Mouse (Mus musculus) E14TG2a.4 (cell line): Measurements from ENCODE around the gene Sumf2.
A peak's percentile ranks its signal among the peaks of the same experiment; 100 is the strongest.

ENCODE experiments used
- H3K27me3 ChIP-seq: 2 replicates; pipeline ENCODE4 v1.6.1; 2014; ENCODE audit warnings: low read length, control low read depth; ENCODE audit not compliant: insufficient read depth
- H3K36me3 ChIP-seq: 2 replicates; pipeline ENCODE4 v1.6.1; 2014; ENCODE audit warnings: low read length, control low read depth; ENCODE audit not compliant: insufficient read depth
- H3K4me1 ChIP-seq: replicated peaks from 2 replicates; pipeline ENCODE4 v1.6.1; 2014; ENCODE audit warnings: low read depth, low read length, control low read depth
- H3K4me3 ChIP-seq: replicated peaks from 2 replicates; pipeline ENCODE4 v1.5.1; 2014; ENCODE audit warnings: mild to moderate bottlenecking, low read length
- H3K9me3 ChIP-seq: 2 replicates; pipeline ENCODE4 v1.6.1; 2014; ENCODE audit warnings: low read length, control low read depth
- CTCF ChIP-seq: conservative IDR thresholded peaks from 2 replicates; pipeline ENCODE4 v1.5.1; 2014; ENCODE audit warnings: low read length
- NANOG ChIP-seq: IDR thresholded peaks from 2 replicates; pipeline ENCODE4 v1.6.1; 2014; ENCODE audit warnings: borderline replicate concordance, low read length, mixed read lengths
- POU5F1 ChIP-seq: IDR thresholded peaks from 2 replicates; pipeline ENCODE4 v1.6.1; 2014; ENCODE audit warnings: low read length, borderline replicate concordance

Sumf2 gene

DNA sequence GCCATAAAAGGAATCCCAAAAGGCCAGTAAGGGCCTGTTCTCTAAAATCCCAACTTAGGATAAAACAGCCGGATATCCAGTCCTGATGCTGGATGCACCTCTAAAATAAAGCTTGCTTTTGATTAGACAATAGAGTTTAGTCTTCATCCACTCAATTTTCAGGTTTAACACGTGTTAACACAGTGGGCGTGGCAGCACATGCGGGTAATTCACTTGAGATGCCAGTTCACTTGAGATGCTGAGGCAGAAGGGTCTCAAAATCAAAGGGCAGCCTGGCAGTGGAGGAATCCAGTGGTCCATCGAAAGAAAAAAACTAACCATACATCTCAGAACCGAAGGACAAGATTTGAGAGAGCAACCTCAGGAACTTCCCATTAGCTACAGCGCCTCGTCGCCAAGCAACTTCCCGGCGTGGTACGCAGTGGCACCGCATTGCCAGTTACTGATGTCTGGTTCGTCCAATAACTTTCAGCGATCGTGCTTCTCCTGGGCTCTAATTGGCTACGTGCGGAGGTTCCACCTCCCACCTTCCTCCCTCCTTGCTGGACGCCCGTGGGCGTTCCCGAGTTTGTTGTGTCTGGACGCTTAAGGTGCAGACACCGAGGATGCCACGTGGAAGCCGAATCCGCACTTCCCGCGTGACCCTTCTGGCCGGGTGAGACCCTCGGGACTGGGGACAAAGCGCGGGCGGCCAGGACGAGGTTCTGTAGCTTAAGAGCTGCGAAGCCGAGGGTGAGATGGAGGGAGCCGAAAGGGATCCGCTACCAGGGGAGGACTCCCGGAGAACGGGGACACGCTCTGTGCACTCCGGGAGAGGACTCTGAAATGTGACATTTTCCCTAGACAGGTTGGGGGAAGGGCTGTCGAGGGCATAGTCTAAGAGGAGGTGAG is 48.7 kb downstream of the Sumf2 start, which contains the start of gene Zbed5:
Zbed5 (plus strand) TSS at position 526 of the 891 bp plus-strand sequence.
- H3K4me3 ChIP-seq: peak within 1 kb of the TSS; percentile 93
- TF ChIP-seq CTCF (no peak), NANOG (no peak), POU5F1 (no peak)
- peaks cover 9% of the 10 kb centered on the region for H3K36me3 ChIP-seq
- H3K4me1 ChIP-seq: peaks cover 28% of the 10 kb centered on the region
- H3K27me3 ChIP-seq: no peaks in the 10 kb centered on the region
- H3K9me3 ChIP-seq: no peaks in the 10 kb centered on the region

DNA sequence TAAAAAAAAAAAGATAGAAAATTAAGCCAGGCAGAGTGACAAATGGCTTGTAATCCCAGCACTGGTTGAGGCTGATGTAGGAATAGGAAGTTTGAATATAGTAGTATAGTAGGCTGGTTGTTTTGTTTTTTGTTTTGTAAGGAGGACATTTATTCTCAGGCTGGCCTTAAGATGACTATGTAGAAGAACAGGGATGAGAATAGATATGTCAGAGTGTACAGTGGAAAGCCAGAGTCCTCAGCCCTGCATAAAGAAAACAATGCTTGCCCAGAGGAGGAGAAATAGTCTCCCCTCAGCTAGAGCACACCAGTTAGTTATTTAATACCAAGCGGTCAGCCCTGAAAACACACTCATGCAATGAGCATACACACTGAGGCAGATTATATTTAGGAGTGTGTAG is 51.7 kb downstream of the Sumf2 start, which contains the start of gene Phkg1:
Phkg1 (minus strand) TSS at position 101 of the 400 bp plus-strand sequence.
- no peaks in the 10 kb centered on the region for H3K9me3 ChIP-seq
- no peaks in the 10 kb centered on the region for H3K27me3 ChIP-seq
- H3K36me3 ChIP-seq: peaks cover 34% of the 10 kb centered on the region
- TF ChIP-seq NANOG (no peak), POU5F1 (no peak), CTCF (no peak)
- peaks cover 25% of the 10 kb centered on the region for H3K4me1 ChIP-seq
- H3K4me3 ChIP-seq: no peak within 1 kb of the TSS

- H3K4me3 ChIP-seq: peak overlapping the region; percentile 91
- H3K36me3 ChIP-seq: peaks cover 13% of the 10 kb centered on the region
- H3K4me1 ChIP-seq: peaks cover 49% of the 10 kb centered on the region
- H3K27me3 ChIP-seq: no peaks in the 10 kb centered on the region
- no peaks in the 10 kb centered on the region for H3K9me3 ChIP-seq
- TF ChIP-seq NANOG (no peak), POU5F1 (no peak), CTCF (no peak)
Measured at GRCm38 (mm10) chr5:129907775-129908174, 61.0 kb downstream of the Sumf2 start.

GRCm38 (mm10) chr5:129908242-129908965 is 61.6 kb downstream of the Sumf2 start, which contains the start of gene Nupr1l:
Gene Nupr1l (plus strand): TSS chr5:129908540.
- TF ChIP-seq NANOG (no peak), CTCF (no peak), POU5F1 (no peak)
- H3K4me3 ChIP-seq: peak within 1 kb of the TSS; percentile 91
- H3K9me3 ChIP-seq: no peaks in the 10 kb centered on the region
- H3K36me3 ChIP-seq: peaks cover 7% of the 10 kb centered on the region
- peaks cover 53% of the 10 kb centered on the region for H3K4me1 ChIP-seq
- no peaks in the 10 kb centered on the region for H3K27me3 ChIP-seq

DNA sequence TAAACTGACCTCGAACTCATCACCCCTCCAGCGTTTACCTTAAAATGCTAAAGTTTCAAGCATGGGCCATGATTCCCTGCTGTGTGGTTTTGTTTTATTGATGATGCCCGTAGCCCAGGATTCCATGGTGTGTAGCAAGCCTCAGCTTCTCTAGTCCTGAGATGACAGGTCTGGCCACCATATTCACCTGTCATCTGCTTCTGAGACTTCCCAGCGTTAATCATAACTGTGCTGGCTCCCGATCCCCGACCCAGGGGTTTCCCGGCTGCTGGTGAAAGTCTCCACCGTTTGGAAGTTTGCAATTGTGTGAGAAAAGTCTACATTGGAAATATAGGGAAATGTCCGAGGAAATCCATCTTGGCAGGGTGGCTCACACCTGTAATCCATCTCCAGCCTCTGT is 62.4 kb downstream of the Sumf2 start:
- H3K27me3 ChIP-seq: no peaks in the 10 kb centered on the region
- H3K4me3 ChIP-seq: peak overlapping the region; percentile 91
- TF ChIP-seq CTCF (no peak), POU5F1 (no peak), NANOG (no peak)

GRCm38 (mm10) chr5:129909591-129909990 is 62.8 kb downstream of the Sumf2 start:
- Histone ChIP-seq H3K4me1 (peaks cover 60% of the 10 kb centered on the region), H3K9me3 (no peaks in the 10 kb centered on the region), H3K4me3 (peak overlapping the region; percentile 91), H3K36me3 (0 out of 2 replicates have a peak, but pooled peaks cover 3% of the 10 kb centered on the region), H3K27me3 (no peaks in the 10 kb centered on the region)
- no peak for TF ChIP-seq CTCF
- no peak for TF ChIP-seq POU5F1
- TF ChIP-seq NANOG: no peak

More for the DNA sequence above, 62.4 kb downstream of the Sumf2 start:
- H3K36me3 ChIP-seq: 0 out of 2 replicates have a peak, but pooled peaks cover 3% of the 10 kb centered on the region
- peaks cover 60% of the 10 kb centered on the region for H3K4me1 ChIP-seq
- H3K9me3 ChIP-seq: no peaks in the 10 kb centered on the region
